Mouse (Mus musculus): ENCODE measurements around the gene Pum2. TPM values are rescaled to one million over a fixed set of nuclear protein-coding genes. Genes with fewer than 3 reads are reported as not detected.

The Pum2 gene
- polyA plus RNA-seq, 1 experiment from 2014 or later = 22.6 TPM

- 64% methylated on average over 7 of the region's 7 CpGs for WGBS
- H3K4me3 ChIP-seq (ENCODE audit: low read depth, low read length) = no peak overlapping the region
- no peaks in the 10 kb centered on the region for H3K27me3 ChIP-seq (ENCODE audit: control insufficient read depth, insufficient read depth, low read length)
- no peaks in the 10 kb centered on the region for H3K36me3 ChIP-seq (ENCODE audit: control insufficient read depth, insufficient read depth, low read length)
- H3K27ac ChIP-seq (replicated peaks) = peak overlapping the region; percentile 78
- DNase-seq (ENCODE audit: low spot score) (no peak), ATAC-seq (ENCODE audit: low FRiP score, low TSS enrichment) (peak; percentile 19)
- H3K9ac ChIP-seq (ENCODE audit: low read length) = no peak overlapping the region
- H3K4me2 ChIP-seq (replicated peaks; ENCODE audit: low read depth) = peak overlapping the region; percentile 29
- H3K4me1 ChIP-seq (replicated peaks; ENCODE audit: control insufficient read depth, insufficient read depth) = peaks cover 9% of the 10 kb centered on the region
- TF ChIP-seq EP300 (optimal IDR thresholded peaks at IDR 0.05) (no peak), CTCF (IDR thresholded peaks at IDR 0.05; ENCODE audit: low read depth) (no peak)
- no peaks in the 10 kb centered on the region for H3K9me3 ChIP-seq (ENCODE audit: control insufficient read depth, low read length)
Observed at GRCm38 (mm10) chr12:8776206-8776605, 102.3 kb downstream of the Pum2 start.

- no peak for ATAC-seq (ENCODE audit: low FRiP score, low TSS enrichment)
- no peaks in the 10 kb centered on the region for H3K27me3 ChIP-seq (ENCODE audit: control insufficient read depth, insufficient read depth, low read length)
- 70% methylated on average over 3 of the region's 3 CpGs for WGBS
- no peak for DNase-seq (ENCODE audit: low spot score)
- no peaks in the 10 kb centered on the region for H3K9me3 ChIP-seq (ENCODE audit: control insufficient read depth, low read length)
- H3K27ac ChIP-seq (replicated peaks) = peak overlapping the region; percentile 78
- TF ChIP-seq CTCF (IDR thresholded peaks at IDR 0.05; ENCODE audit: low read depth) (no peak), EP300 (optimal IDR thresholded peaks at IDR 0.05) (no peak)
- peak overlapping the region; percentile 29 for H3K4me2 ChIP-seq (replicated peaks; ENCODE audit: low read depth)
- no peak overlapping the region for H3K4me3 ChIP-seq (ENCODE audit: low read depth, low read length)
- H3K4me1 ChIP-seq (replicated peaks; ENCODE audit: control insufficient read depth, insufficient read depth) = peaks cover 9% of the 10 kb centered on the region
- H3K9ac ChIP-seq (ENCODE audit: low read length) = no peak overlapping the region
- H3K36me3 ChIP-seq (ENCODE audit: control insufficient read depth, insufficient read depth, low read length) = no peaks in the 10 kb centered on the region
Observed at GRCm38 (mm10) chr12:8776741-8777140, 102.8 kb downstream of the Pum2 start.

GRCm38 (mm10) chr12:8778106-8778505 lies 104.2 kb downstream of the Pum2 start:
- ATAC-seq (ENCODE audit: low FRiP score, low TSS enrichment) (no peak), DNase-seq (ENCODE audit: low spot score) (no peak)
- WGBS = 61% methylated on average over 7 of the region's 7 CpGs
- Histone ChIP-seq H3K9me3 (ENCODE audit: control insufficient read depth, low read length) (no peaks in the 10 kb centered on the region), H3K9ac (ENCODE audit: low read length) (0 out of 2 replicates have a peak overlapping the region, but pooled peaks have one; percentile 4), H3K27ac (replicated peaks) (peak overlapping the region; percentile 84), H3K4me1 (replicated peaks; ENCODE audit: control insufficient read depth, insufficient read depth) (peaks cover 12% of the 10 kb centered on the region), H3K27me3 (ENCODE audit: control insufficient read depth, insufficient read depth, low read length) (no peaks in the 10 kb centered on the region), H3K4me3 (ENCODE audit: low read depth, low read length) (no peak overlapping the region), H3K36me3 (ENCODE audit: control insufficient read depth, insufficient read depth, low read length) (no peaks in the 10 kb centered on the region), H3K4me2 (replicated peaks; ENCODE audit: low read depth) (peak overlapping the region; percentile 11; the same call in 1 of the 2 replicates)
- TF ChIP-seq EP300 (optimal IDR thresholded peaks at IDR 0.05) (peak; percentile 17), CTCF (IDR thresholded peaks at IDR 0.05; ENCODE audit: low read depth) (no peak)

GRCm38 (mm10) chr12:8779851-8780250 lies 105.9 kb downstream of the Pum2 start:
- no peaks in the 10 kb centered on the region for H3K27me3 ChIP-seq (ENCODE audit: control insufficient read depth, insufficient read depth, low read length)
- no peak overlapping the region for H3K4me2 ChIP-seq (replicated peaks; ENCODE audit: low read depth)
- peak; percentile 11; the same call in 1 of the 2 replicates for ATAC-seq (ENCODE audit: low FRiP score, low TSS enrichment)
- H3K36me3 ChIP-seq (ENCODE audit: control insufficient read depth, insufficient read depth, low read length) = no peaks in the 10 kb centered on the region
- no peak overlapping the region for H3K4me3 ChIP-seq (ENCODE audit: low read depth, low read length)
- WGBS = 36% methylated on average over 4 of the region's 4 CpGs
- H3K9ac ChIP-seq (ENCODE audit: low read length) = peak overlapping the region; percentile 18; the same call in 1 of the 2 replicates
- peaks cover 12% of the 10 kb centered on the region for H3K4me1 ChIP-seq (replicated peaks; ENCODE audit: control insufficient read depth, insufficient read depth)
- TF ChIP-seq EP300 (optimal IDR thresholded peaks at IDR 0.05) (no peak), CTCF (IDR thresholded peaks at IDR 0.05; ENCODE audit: low read depth) (no peak)
- H3K27ac ChIP-seq (replicated peaks) = peak overlapping the region; percentile 84
- peak; percentile 39 for DNase-seq (ENCODE audit: low spot score)
- H3K9me3 ChIP-seq (ENCODE audit: control insufficient read depth, low read length) = no peaks in the 10 kb centered on the region

- DNase-seq (ENCODE audit: low spot score) (no peak), ATAC-seq (ENCODE audit: low FRiP score, low TSS enrichment) (no peak)
- Histone ChIP-seq H3K4me1 (replicated peaks; ENCODE audit: control insufficient read depth, insufficient read depth) (peaks cover 9% of the 10 kb centered on the region), H3K36me3 (ENCODE audit: control insufficient read depth, insufficient read depth, low read length) (no peaks in the 10 kb centered on the region), H3K9me3 (ENCODE audit: control insufficient read depth, low read length) (no peaks in the 10 kb centered on the region), H3K9ac (ENCODE audit: low read length) (no peak overlapping the region), H3K4me2 (replicated peaks; ENCODE audit: low read depth) (no peak overlapping the region), H3K27ac (replicated peaks) (peak overlapping the region; percentile 89), H3K27me3 (ENCODE audit: control insufficient read depth, insufficient read depth, low read length) (no peaks in the 10 kb centered on the region), H3K4me3 (ENCODE audit: low read depth, low read length) (no peak overlapping the region)
- no peak for TF ChIP-seq CTCF (IDR thresholded peaks at IDR 0.05; ENCODE audit: low read depth)
- TF ChIP-seq EP300 (optimal IDR thresholded peaks at IDR 0.05) = no peak
- 64% methylated on average over 7 of the region's 7 CpGs for WGBS
Observed at GRCm38 (mm10) chr12:8781121-8781520, 107.2 kb downstream of the Pum2 start.

GRCm38 (mm10) chr12:8781681-8782378 lies 107.9 kb downstream of the Pum2 start:
- DNase-seq (ENCODE audit: low spot score) (peak; percentile 86), ATAC-seq (ENCODE audit: low FRiP score, low TSS enrichment) (peak; percentile 76)
- peak overlapping the region; percentile 89 for H3K27ac ChIP-seq (replicated peaks)
- no peaks in the 10 kb centered on the region for H3K27me3 ChIP-seq (ENCODE audit: control insufficient read depth, insufficient read depth, low read length)
- H3K36me3 ChIP-seq (ENCODE audit: control insufficient read depth, insufficient read depth, low read length) = no peaks in the 10 kb centered on the region
- H3K9ac ChIP-seq (ENCODE audit: low read length) = no peak overlapping the region
- no peaks in the 10 kb centered on the region for H3K9me3 ChIP-seq (ENCODE audit: control insufficient read depth, low read length)
- 0 out of 2 replicates have a peak, but pooled peaks have one; percentile 4 for TF ChIP-seq CTCF (IDR thresholded peaks at IDR 0.05; ENCODE audit: low read depth)
- no peak for TF ChIP-seq EP300 (optimal IDR thresholded peaks at IDR 0.05)
- H3K4me2 ChIP-seq (replicated peaks; ENCODE audit: low read depth) = peak overlapping the region; percentile 32; the same call in 1 of the 2 replicates
- no peak overlapping the region for H3K4me3 ChIP-seq (ENCODE audit: low read depth, low read length)
- 52% methylated on average over 9 of the region's 9 CpGs for WGBS
- peaks cover 9% of the 10 kb centered on the region for H3K4me1 ChIP-seq (replicated peaks; ENCODE audit: control insufficient read depth, insufficient read depth)
